Mouse (Mus musculus) spleen, postnatal 14 days (tissue): ENCODE results near the gene Vmn1r89.

Experiments used
- DNase-seq, 2 experiments: peaks; one replicate each; pipeline ENCODE4 v3.0.0; 2021 to 2022; ENCODE audit warnings: low spot score in 2 of 2

The Vmn1r89 gene

GRCm38 (mm10) chr7:13212720-13213119 is at the start of gene Vmn1r89:
Vmn1r89 (plus strand) TSS chr7:13213020.
- no peak for DNase-seq

- DNase-seq: no peak
These were observed 48.2 kb downstream of the Vmn1r89 start for GRCm38 (mm10) chr7:13260746-13261700.

- DNase-seq: no peak
These were observed 51.0 kb downstream of the Vmn1r89 start for GRCm38 (mm10) chr7:13263851-13264250.

GRCm38 (mm10) chr7:13264396-13264795 is 51.6 kb downstream of the Vmn1r89 start:
- no peak for DNase-seq

- DNase-seq: no peak
These were observed 56.0 kb downstream of the Vmn1r89 start for GRCm38 (mm10) chr7:13268749-13269260.

GRCm38 (mm10) chr7:13269394-13269793 is 56.6 kb downstream of the Vmn1r89 start:
- no peak for DNase-seq
